Mouse (Mus musculus): Measurements from ENCODE around the gene Bnip2. TPM values are rescaled to one million over a fixed set of nuclear protein-coding genes. Genes with fewer than 3 reads are reported as not detected.

The Bnip2 gene
- polyA plus RNA-seq, 1 experiment from 2014 or later, result 51.4 TPM

- Histone ChIP-seq H3K27me3 (no peaks in the 10 kb centered on the region), H3K9me3 (replicated peaks) (no peaks in the 10 kb centered on the region), H3K36me3 (no peaks in the 10 kb centered on the region), H3K4me1 (replicated peaks) (peaks cover 36% of the 10 kb centered on the region), H3K9ac (no peak overlapping the region), H3K4me2 (no peak overlapping the region), H3K27ac (no peak overlapping the region), H3K4me3 (replicated peaks) (no peak overlapping the region)
- ATAC-seq (ENCODE audit: low read depth) (no peak), DNase-seq (no peak)
- 49% methylated on average over 6 of the region's 6 CpGs for whole genome bisulfite sequencing (ENCODE audit: insufficient replicate concordance)
These were observed 59.6 kb downstream of the Bnip2 start for GRCm38 (mm10) chr9:70048751-70049415.

- no peaks in the 10 kb centered on the region for H3K27me3 ChIP-seq
- no peak overlapping the region for H3K9ac ChIP-seq
- H3K36me3 ChIP-seq, result no peaks in the 10 kb centered on the region
- no peak overlapping the region for H3K27ac ChIP-seq
- ATAC-seq (ENCODE audit: low read depth), result no peak
- 37% methylated on average over 3 of the region's 3 CpGs for WGBS (ENCODE audit: insufficient replicate concordance)
- H3K4me2 ChIP-seq, result no peak overlapping the region
- no peak for DNase-seq
- H3K4me1 ChIP-seq (replicated peaks), result peaks cover 31% of the 10 kb centered on the region
- no peak overlapping the region for H3K4me3 ChIP-seq (replicated peaks)
- no peaks in the 10 kb centered on the region for H3K9me3 ChIP-seq (replicated peaks)
These were observed 60.1 kb downstream of the Bnip2 start for GRCm38 (mm10) chr9:70049416-70049783.

- H3K4me3 ChIP-seq (replicated peaks), result no peak overlapping the region
- H3K4me2 ChIP-seq, result no peak overlapping the region
These were observed 60.6 kb downstream of the Bnip2 start for GRCm38 (mm10) chr9:70049839-70050238.

GRCm38 (mm10) chr9:70052730-70053129 lies 63.5 kb downstream of the Bnip2 start:
- H3K4me3 ChIP-seq (replicated peaks), result no peak overlapping the region
- no peak overlapping the region for H3K27ac ChIP-seq
- no peak for DNase-seq
- WGBS (ENCODE audit: insufficient replicate concordance), result 58% methylated on average over 3 of the region's 3 CpGs
- no peak overlapping the region for H3K4me2 ChIP-seq
- H3K27me3 ChIP-seq, result no peaks in the 10 kb centered on the region
- H3K9ac ChIP-seq, result no peak overlapping the region
- 0 out of 2 replicates have a peak, but pooled peaks cover 5% of the 10 kb centered on the region for H3K4me1 ChIP-seq (replicated peaks)
- ATAC-seq (ENCODE audit: low read depth), result no peak
- no peaks in the 10 kb centered on the region for H3K9me3 ChIP-seq (replicated peaks)
- no peaks in the 10 kb centered on the region for H3K36me3 ChIP-seq

More at GRCm38 (mm10) chr9:70049839-70050238, 60.6 kb downstream of the Bnip2 start:
- no peaks in the 10 kb centered on the region for H3K27me3 ChIP-seq
- DNase-seq, result no peak
- H3K27ac ChIP-seq, result no peak overlapping the region
- no peak overlapping the region for H3K9ac ChIP-seq
- 24% methylated on average over 8 of the region's 8 CpGs for WGBS (ENCODE audit: insufficient replicate concordance)
- H3K36me3 ChIP-seq, result no peaks in the 10 kb centered on the region
- H3K9me3 ChIP-seq (replicated peaks), result no peaks in the 10 kb centered on the region
- no peak for ATAC-seq (ENCODE audit: low read depth)
- peaks cover 26% of the 10 kb centered on the region for H3K4me1 ChIP-seq (replicated peaks)

GRCm38 (mm10) chr9:70053411-70053810 lies 64.1 kb downstream of the Bnip2 start:
- no peak overlapping the region for H3K4me2 ChIP-seq
- no peak overlapping the region for H3K9ac ChIP-seq
- no peak overlapping the region for H3K27ac ChIP-seq
- H3K36me3 ChIP-seq, result no peaks in the 10 kb centered on the region
- H3K4me1 ChIP-seq (replicated peaks), result 0 out of 2 replicates have a peak, but pooled peaks cover 5% of the 10 kb centered on the region
- H3K9me3 ChIP-seq (replicated peaks), result no peaks in the 10 kb centered on the region
- DNase-seq, result no peak
- ATAC-seq (ENCODE audit: low read depth), result no peak
- 29% methylated on average over 3 of the region's 3 CpGs for WGBS (ENCODE audit: insufficient replicate concordance)
- no peak overlapping the region for H3K4me3 ChIP-seq (replicated peaks)
- no peaks in the 10 kb centered on the region for H3K27me3 ChIP-seq

Other genes with a start within 250 kb of the Bnip2 start
- not detected in 2 replicates for gene Foxb1, start 228.5 kb upstream of the Bnip2 start, polyA plus RNA-seq (2015; fragmentation: Nextera tagmentation; extraction: Ambion mirVana)
- 159 and 169 TPM in 2 replicates for gene Gtf2a2, start 23.1 kb downstream of the Bnip2 start, polyA plus RNA-seq (2015; fragmentation: Nextera tagmentation; extraction: Ambion mirVana)
- 0.09 TPM in 1 of 2 replicates, not detected in the other for gene Gcnt3, start 48.6 kb downstream of the Bnip2 start, polyA plus RNA-seq (2015; fragmentation: Nextera tagmentation; extraction: Ambion mirVana)
- 0.75 and 1.1 TPM in 2 replicates for gene Fam81a, start 153.1 kb downstream of the Bnip2 start, polyA plus RNA-seq (2015; fragmentation: Nextera tagmentation; extraction: Ambion mirVana)
- 2.2 and 3.2 TPM in 2 replicates for gene Myo1e, start 217.9 kb downstream of the Bnip2 start, polyA plus RNA-seq (2015; fragmentation: Nextera tagmentation; extraction: Ambion mirVana)

All from liver, embryonic 13.5 days (tissue).